Mouse (Mus musculus): Measurements from ENCODE around the gene Fam20b. TPM values are rescaled to one million over a fixed set of nuclear protein-coding genes. Genes with fewer than 3 reads are reported as not detected.

The Fam20b gene
- 10 to 100 TPM; 52.3 to 54.3 TPM for total RNA-seq (2021)

- peak; percentile 98 for DNase-seq
Measured at GRCm38 (mm10) chr1:156718950-156719805, at the start of gene Fam20b. Gene Fam20b (minus strand): TSS chr1:156719086.

GRCm38 (mm10) chr1:156765311-156765710 is 46.4 kb upstream of the Fam20b start:
- no peak for DNase-seq

DNA sequence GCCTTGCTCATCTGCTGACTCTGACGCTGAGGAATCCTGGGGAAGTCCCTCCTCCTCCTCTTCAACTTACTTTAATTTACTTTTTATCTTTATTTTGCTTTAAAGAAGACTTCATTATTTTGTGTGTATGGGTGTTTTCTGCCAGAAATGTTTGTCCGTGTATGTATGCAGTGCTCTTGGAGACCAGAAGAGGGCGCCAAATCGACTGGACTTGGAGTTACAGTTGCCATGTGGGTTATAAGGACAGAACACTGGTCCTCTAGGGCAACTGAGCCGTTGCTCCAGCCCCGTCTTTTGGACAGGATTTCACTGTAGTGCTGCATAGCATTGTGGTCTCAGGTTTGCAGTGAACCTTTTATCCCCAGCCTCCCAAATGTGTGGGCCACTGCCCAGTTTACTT is 45.7 kb upstream of the Fam20b start:
- no peak for DNase-seq

DNA sequence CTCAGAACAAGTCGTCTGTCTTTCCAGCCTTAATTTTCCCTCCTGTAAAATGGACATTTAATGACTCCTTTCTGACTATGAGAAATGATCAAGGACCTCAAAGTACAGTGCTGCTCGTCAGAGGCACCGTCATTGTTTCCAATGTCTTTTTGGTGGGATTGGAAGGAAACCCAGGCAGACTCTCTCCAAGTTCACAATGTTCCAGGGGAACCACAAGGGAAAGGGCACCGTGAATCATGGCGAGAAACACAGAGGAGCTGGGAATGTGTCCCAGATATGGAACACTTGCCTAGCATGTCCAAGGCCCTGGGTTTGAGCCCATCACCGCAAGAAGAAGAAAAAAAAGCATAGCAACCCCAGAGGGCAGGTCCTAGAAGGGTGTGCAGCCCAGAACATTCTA is 44.4 kb upstream of the Fam20b start:
- no peak for DNase-seq

DNA sequence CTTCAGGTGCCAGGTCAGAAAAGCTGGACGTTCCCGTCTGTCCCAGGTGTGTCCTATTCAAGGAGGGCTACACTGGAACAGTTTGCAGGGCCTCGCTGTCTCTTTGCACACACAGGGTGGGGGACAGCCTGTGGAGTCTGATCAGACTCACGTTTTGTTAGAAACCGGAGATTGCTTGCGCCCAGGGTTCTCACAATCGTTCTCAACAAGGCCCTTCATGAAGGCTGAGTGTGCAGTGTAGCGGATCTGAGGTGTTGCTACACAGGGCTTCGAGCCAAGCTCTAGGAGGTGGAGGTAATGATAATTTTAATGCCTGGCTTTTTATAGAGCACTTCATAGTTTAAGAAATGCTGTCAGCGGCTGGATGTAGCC is 42.5 kb upstream of the Fam20b start:
- DNase-seq = peak; percentile 37

GRCm38 (mm10) chr1:156760549-156761429 is 41.9 kb upstream of the Fam20b start:
- DNase-seq = no peak

DNA sequence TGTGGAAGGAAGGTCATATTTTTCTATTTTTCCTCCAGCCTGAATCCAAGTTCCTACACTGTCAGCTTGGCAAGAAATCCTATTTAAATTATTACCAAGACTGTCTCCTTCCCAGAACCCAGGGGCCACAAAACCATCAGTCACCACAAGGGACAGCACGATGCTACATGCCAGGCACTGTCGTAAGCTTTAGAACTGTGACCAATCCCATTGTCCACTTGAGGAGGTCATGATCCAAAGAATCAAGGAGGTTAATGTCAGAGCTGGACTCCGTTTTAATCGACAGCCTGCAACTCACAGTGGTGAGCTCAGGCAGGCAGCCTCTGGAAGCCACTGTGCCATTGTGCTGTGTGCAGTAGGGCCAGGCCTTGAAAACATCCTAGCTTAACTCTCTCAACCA is 39.4 kb upstream of the Fam20b start:
- no peak for DNase-seq

DNA sequence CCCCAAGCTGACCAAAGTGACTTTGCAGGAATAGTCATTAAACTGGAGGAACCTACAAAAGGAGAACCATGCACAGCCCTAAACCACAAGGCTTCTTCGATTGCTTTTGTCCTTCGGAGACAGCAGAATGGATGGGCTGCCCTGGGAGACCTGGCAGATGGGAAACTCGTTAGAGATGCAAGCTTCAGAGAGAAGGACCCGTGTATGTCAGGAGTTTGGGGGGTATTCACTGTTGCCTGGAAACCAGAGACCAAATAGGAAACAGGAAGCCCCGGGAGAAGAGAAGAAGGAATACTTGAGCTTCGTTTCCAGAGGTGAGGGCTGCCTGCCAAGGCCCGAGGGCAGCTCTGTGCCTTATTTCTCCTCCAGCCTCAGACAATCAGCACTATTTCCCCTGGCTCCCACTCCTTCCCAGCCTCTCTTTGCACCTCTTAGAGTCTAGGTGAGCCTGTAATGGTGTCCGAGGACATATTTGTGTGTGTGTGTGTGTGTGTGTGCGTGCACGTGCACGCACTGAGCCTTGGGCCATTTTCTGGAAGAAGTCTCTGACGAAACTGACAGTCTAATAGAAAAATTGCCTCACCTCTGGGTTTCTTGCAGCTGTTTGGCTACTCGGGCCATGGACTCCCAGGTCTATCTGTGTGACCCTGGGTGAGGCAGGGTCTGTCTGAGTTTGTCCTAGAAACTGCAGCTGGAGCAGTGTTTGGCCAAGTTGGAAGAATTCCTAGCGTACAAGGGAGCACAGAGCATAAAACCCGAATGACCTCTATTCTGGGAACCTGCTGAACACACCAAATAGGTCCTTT is 35.9 kb upstream of the Fam20b start:
- DNase-seq = peak; percentile 45

GRCm38 (mm10) chr1:156752990-156753389 is 34.1 kb upstream of the Fam20b start:
- no peak for DNase-seq

DNA sequence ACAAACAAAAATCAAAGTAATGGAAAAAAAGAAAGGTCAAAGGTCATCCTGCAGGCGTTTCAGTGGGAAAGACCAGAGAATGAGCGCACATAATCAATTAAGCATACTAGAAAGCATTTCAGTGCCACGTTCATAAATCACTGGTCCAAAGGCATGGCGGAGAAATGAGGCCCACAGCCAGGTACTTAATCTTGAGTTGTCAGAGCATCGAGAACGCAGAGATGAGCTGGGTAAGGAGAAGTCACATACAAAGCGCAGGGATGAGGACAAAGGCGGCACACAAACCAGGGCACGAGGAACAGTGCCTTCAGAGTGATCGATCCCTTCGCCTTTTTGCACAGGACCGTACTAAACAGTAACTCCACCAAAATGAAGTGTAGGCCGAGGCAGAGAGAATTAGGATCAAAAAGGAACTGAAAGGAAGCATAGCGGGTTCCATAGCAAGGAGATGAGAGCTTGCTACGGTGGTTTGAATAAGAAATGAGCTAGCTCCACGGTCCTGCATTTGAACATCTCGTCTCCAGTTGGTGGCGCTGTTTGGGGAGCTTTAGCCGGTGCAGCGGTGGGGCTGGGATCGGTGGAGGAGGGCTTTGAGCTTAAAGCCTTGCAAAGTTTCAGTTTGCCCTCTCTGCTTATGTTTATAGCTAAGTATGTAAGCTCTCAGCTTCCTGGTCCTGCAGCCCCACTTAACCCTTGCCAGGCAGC is 33.3 kb upstream of the Fam20b start:
- DNase-seq = peak; percentile 87

DNA sequence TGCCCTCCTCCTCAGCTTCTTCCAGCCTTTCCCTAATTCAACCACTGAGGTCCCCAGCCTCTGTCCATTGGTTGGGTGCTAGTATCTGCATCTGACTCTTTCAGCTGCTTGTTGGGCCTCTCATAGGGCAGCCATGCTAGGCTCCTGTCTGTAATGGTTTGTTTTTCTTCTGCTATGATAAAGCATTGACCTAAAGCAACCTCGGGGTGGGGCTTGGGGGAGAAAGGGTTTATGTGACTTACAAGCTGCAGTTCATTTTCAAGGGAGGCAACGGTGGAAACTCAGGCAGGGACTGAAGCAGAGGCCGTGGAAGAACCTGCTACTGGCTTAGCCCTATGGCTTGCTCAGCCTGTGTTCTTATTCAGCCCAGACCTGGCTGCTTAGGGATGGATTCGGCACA is 31.4 kb upstream of the Fam20b start:
- DNase-seq = no peak

- no peak for DNase-seq
Measured at GRCm38 (mm10) chr1:156749136-156749535, 30.2 kb upstream of the Fam20b start.

DNA sequence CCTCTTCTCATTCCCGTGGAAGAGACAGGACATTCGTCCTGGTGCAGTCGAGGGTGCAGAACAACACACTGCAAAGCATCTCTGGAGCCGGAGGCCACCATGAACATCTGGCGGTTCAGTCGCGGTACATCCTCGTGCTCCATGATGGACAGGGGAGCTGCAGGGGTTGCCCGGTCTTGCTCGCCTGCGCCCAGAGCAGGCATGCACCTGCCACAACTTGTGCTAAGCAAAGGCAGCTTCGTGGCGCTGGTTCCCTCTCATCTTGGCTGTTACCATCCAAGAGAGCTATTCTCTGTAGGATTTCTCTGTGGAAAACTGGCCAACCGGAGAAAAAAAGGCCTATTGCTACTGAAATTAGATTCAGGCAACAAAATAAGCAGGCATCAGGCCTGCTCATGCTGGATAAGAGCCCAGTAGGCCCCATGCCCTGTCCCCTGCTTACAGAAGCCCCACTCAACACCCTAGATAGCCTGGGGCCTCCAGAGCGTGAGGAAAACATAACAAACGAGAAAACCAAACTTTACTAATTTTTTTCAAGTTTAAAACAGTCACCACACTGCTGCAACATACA is 29.6 kb upstream of the Fam20b start:
- no peak for DNase-seq

DNA sequence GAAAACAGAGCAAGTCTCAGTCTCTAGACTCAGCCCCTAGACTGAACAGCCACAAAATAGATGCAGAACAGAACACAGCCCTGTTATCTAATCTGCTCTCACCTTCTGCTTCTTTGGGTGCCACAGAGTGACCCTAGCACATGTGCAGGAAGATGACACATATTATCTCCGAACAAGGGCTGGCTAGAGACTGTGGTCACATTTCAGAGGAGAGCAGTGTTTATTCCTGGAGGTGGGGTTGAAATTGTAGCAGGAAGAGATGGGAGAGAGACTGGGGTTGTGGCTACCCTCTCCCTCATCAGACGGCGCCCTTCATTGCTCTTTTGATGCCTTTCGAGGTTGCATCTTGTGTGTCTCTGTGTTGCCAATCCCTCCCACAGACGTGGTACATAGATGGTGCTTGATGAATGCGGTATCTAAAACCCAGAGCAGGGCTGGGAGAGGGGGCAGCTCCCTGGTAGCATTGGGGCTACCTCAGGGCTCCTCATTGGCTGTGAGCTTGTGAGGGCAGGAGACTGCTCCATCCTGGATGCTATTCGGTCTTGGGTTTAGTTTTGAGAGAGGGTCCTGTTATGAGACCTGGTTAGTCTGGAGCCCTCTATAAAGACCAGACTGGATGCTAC is 26.4 kb upstream of the Fam20b start:
- no peak for DNase-seq

DNA sequence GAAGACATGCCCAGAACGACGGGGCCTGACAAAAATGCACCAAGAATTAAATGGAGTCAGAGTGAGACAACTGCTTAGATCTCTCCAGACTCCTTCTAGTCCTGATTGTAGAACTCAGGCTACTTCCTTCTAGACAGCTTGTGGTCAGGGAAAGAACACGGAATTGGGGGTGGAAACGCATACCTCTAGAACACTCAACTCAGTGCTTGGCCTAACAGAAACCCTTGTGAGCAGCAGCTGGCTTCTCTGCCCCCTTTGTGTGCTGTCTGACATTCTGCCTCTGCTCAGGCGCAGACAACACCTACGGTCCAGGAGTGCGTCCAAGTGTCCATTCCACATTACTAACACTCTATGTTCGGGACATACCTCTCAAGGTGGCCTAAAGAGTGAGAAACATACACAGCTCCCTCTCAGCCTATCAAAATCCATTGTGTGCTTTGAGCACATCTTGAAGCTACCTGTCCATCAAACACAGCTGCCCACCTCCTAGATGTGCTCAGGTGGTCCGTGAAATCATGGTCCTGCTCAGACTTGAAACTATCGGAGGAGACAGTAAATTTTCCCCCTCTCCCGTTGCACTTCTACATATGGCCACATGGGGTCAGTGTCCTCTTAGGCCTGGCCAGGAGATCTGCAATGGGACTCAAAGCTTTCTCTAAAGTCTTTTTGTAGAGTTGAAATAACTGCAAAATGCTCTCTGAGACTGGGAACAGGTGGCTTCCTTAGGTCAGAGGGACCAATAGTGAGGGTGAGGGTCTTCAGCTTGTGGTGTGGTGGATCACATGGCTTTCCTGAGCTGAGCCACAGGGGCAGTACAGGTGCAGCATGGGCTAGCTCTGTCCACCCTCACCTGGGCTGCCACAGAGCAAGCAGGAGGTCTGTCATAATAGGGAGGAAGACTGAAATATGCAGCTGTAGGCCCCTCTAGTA is 22.9 kb upstream of the Fam20b start:
- DNase-seq = peak; percentile 78

DNA sequence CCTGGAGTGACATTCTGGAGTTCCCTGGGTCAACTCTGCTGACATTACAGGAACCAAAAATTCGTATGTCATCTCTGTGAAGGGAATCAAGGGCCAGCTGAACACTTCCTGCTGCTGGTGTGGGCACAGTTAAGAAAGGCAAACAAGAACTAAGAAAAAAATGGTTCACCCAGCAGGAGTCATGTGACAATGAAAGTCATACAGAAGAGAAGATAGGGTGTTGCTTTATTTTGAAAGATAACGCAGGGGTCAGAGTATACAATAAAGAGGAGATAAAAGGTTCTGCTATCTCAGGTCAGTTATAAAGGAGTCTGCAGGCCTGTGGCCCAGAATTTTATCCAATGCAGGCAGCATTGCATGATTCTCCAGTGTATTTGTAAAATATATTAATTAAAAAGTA is 16.9 kb upstream of the Fam20b start:
- DNase-seq = no peak

GRCm38 (mm10) chr1:156734019-156734418 is 15.1 kb upstream of the Fam20b start:
- DNase-seq = no peak

- DNase-seq = no peak
Measured at GRCm38 (mm10) chr1:156733559-156733958, 14.7 kb upstream of the Fam20b start.

- no peak for DNase-seq
Measured at GRCm38 (mm10) chr1:156732996-156733395, 14.1 kb upstream of the Fam20b start.

- DNase-seq = no peak
Measured at GRCm38 (mm10) chr1:156730802-156731201, 11.9 kb upstream of the Fam20b start.

All from heart, postnatal 4 days (tissue).